Mouse (Mus musculus) cerebellum, postnatal 4 days (tissue): ENCODE measurements around the gene Cela1.

Experiments used
- DNase-seq, 2 experiments: peaks; one replicate each; pipeline ENCODE4 v3.0.0; 2022; ENCODE audit warnings: low spot score in 2 of 2, mixed read lengths in 1 of 2

The Cela1 gene

GRCm38 (mm10) chr15:100687430-100687971 lies at the start of gene Cela1:
TSS of gene Cela1 (minus strand) at chr15:100687921.
- no peak for DNase-seq

GRCm38 (mm10) chr15:100735953-100736300 lies 48.2 kb upstream of the Cela1 start:
- DNase-seq = no peak

DNA sequence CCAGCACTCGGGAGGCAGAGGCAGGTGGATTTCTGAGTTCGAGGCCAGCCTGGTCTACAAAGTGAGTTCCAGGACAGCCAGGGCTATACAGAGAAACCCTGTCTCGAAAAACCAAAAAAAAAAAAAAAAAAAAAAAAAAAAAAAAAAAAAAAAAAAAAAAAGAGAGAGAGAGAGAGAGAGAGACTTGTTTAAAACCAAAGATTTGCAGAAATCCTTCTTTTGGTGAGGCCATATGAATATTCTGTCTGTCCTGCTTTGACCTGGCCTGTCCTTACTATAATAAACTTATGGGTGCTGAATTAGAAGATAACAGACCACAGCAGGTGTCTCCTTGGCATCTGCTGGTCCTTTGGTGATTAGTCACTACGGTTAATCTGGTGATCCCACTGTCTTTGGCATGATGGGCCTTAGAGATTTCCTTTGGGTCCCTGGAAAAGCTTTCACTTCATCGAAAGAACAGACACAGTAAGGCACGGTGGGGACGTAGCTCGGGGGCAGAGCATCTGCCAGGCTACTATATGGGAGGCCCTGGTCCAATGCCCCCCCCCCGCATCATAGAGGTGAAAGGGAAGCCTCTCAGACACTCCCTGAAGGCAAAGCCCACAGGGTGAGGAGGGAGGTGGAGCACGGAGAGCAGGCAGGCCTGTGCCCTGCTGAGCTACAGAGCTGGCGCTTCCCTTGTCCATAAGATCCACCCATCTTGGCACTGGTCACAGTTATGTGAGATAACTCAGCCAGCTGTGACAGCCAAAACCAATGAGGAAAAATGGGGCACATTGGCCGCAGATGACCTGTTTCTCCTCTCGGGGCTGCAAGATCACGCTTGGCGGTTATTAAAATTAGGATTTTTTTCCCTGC lies 47.6 kb upstream of the Cela1 start:
- DNase-seq = no peak

DNA sequence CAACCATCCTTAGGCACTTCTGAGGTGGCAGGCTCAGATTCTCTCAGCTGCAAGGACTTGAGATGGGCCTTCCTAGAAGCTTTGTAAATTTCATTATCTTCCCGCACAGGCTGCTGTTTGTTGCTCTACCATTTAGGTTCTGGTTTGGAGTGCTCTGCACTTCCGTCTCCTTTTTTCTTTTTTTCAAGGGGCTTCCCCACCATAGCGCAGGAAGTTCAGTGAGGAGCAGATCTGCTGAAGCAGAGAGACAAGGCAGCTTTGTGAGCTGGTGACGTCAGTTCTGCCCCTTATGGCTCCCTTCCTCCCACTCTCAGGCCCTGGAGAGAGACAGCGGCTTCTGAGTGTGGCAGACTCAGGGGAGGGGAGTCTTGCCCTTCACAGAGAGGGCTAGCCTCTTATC lies 44.9 kb upstream of the Cela1 start:
- DNase-seq = no peak

GRCm38 (mm10) chr15:100731081-100731480 lies 43.4 kb upstream of the Cela1 start:
- DNase-seq = no peak

DNA sequence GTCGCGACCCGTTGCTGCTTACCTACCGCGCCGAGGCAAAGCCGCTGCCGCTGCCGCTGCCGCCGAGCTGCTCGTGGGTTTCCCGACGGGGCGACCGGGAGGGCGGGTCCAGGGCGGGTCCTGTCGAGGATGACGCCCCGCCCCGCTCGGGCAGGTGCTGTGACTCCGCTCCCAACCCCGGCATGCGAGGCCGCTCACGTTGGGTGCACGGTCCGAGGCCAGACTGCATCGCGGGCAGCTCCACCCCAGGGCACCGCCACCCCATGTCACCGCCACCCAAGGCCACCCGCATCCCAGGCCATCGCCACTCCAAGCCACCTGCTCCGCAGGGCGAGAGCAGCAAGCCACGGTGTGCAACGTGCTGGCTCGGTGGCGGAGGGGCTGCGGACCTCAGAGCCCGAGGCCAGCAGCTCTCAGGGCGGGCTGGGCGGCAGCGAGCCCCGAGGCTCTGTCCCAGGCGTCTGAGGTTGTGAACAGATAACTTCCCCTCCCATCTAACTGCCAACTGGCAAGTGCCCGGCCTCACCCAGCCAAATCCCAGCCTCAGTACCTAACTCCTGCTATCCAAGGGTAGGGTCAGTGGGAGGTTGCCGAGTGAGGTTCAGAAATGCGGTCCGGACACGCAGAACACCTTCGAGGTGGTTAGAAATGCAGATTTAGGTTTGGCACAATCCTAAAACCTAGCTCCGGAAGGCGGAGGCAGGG lies 41.7 kb upstream of the Cela1 start, which contains the start of gene Galnt6:
TSS of gene Galnt6 (minus strand) at position 96 of the 705 bp plus-strand sequence.
- no peak for DNase-seq

DNA sequence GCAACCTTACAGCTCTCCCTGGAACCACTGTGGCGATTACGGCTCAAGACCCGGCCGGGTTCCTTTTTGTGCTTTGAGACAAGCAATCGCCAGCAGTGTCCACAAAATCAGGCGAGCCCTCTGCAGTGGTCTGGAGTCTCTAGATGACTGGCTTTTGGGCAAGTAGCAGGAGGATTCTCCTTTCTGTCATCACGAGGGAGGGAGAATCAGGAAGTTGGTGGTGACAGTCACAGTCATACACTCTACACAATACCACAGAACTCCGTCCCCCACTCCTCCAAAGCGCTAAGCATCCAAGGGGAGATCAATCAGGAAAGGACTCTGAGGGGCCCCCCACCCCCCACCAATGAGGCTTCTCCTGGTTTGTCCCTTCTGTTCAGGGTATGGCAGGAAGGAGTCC lies 40.9 kb upstream of the Cela1 start:
- DNase-seq = no peak

GRCm38 (mm10) chr15:100727834-100728233 lies 40.1 kb upstream of the Cela1 start:
- DNase-seq = no peak

- no peak for DNase-seq
These were observed 39.0 kb upstream of the Cela1 start for GRCm38 (mm10) chr15:100726721-100727120.

DNA sequence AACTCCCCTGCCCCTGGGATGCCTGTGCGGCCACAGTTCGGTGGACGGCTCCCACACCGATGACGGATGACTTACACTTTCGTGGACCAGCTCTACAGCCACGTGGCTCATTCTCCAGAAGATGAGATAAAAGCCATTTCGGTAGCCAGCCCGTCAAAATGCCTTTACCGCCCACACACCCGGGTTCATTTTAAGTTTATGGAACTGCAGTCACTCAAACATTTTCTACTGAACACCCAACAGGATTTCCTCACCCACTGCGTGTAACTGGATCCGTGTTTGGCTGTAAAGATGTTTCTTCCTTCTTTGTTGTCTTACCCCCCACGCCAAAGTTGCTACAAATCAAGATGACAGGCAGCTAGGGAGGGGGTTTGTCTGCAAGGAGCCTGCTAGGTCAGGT lies 35.8 kb upstream of the Cela1 start:
- DNase-seq = no peak

- DNase-seq = no peak
These were observed 34.8 kb upstream of the Cela1 start for GRCm38 (mm10) chr15:100722564-100722963.

GRCm38 (mm10) chr15:100722026-100722425 lies 34.3 kb upstream of the Cela1 start:
- no peak for DNase-seq

- DNase-seq = no peak
These were observed 33.7 kb upstream of the Cela1 start for GRCm38 (mm10) chr15:100721445-100721844.

- DNase-seq = no peak
These were observed 32.3 kb upstream of the Cela1 start for GRCm38 (mm10) chr15:100720066-100720465.

- DNase-seq = no peak
These were observed 31.5 kb upstream of the Cela1 start for GRCm38 (mm10) chr15:100719217-100719616.

DNA sequence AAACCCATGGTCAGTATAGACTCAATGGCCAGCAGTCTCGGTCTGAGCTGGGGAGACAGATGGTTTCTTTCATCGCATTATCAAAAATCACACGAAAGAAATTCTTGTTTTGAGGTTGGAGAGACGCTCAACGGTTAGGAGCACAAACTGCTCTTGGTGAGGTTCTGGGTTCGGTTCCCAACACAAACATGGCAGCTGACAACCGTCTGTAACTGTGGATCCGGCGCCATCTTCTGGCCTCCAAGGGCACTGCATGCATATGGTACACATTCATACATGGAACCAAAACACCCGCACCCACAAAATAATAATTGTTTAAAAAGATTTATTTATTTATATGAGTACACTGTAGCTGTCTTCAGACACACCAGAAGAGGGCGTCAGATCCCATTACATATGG lies 30.9 kb upstream of the Cela1 start:
- DNase-seq = no peak

DNA sequence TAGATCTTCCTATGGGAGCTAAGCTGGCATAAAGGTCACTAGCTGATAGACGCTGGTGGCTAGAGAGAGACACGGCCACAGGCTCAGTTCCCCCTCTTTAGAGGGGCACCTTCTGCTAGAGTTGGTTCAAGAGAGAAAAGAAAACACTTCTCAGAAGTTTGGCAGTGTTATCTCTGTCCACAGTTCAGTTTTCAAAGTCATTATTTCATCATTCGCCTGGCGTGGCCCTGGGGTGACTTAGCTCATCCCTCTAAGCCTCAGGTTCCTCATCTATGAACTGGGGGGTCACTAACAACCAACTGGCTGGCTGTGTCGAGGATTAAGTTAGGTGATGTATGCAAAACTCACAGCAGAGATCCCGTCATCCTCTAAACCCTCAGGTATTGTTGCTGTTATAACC lies 30.2 kb upstream of the Cela1 start:
- DNase-seq = no peak

GRCm38 (mm10) chr15:100715399-100715993 lies 27.8 kb upstream of the Cela1 start:
- DNase-seq = no peak

GRCm38 (mm10) chr15:100714470-100714869 lies 26.7 kb upstream of the Cela1 start:
- DNase-seq = no peak

DNA sequence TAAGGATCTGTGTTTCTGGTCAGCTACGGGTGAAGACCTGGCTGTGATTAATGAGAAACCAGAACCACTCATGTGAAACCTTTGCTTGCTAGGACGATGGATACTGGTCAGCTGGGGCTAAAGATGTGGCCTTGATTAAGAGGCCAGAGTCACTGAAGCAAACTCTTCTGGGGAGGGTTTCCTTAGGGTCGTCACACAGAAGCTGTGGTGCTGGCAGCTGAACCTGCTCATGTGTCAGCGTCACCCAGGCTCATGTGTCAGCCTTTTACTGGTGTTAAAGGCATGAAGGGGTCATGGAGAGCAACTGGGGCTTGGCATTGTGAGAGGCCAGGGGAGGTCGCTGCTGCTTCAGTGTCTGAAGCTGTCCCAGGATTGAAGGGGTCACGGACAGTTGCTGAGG lies 23.1 kb upstream of the Cela1 start:
- DNase-seq = no peak

GRCm38 (mm10) chr15:100708433-100709078 lies 20.8 kb upstream of the Cela1 start:
- DNase-seq = no peak

GRCm38 (mm10) chr15:100706226-100706625 lies 18.5 kb upstream of the Cela1 start:
- DNase-seq = no peak
